Mouse (Mus musculus) intestine, embryonic 14.5 days (tissue): ENCODE data around the gene Aldh3a2. TPM values are rescaled to one million over a fixed set of nuclear protein-coding genes. Genes with fewer than 3 reads are reported as not detected.
"Not testable (repeated sequence)": the region's sequence is repeated elsewhere in the genome, so short reads cannot be mapped to it uniquely, and the experiment has no call there.

Experiments
- ATAC-seq: fragments of 200-750 bp; cut with Nextera tagmentation; replicated peaks from 2 replicates; pipeline ENCODE4 v1.8.0; 2017; ENCODE audit warnings: low read depth, moderate number of reproducible peaks, moderate TSS enrichment, moderate library complexity; ENCODE audit not compliant: low FRiP score, low TSS enrichment
- DNase-seq: peaks from one replicate; pipeline ENCODE4 v3.0.0-alpha.2; 2018; ENCODE audit warnings: low spot score
- H3K27ac ChIP-seq: fragments of 300-500 bp; sonication (generic); 2 replicates; pipeline ENCODE4 v1.5.1; 2014; ENCODE audit warnings: low read depth, mild to moderate bottlenecking, control low read depth
- H3K27me3 ChIP-seq: fragments of 300-500 bp; sonication (generic); replicated peaks from 2 replicates; pipeline ENCODE4 v1.6.1; 2014; ENCODE audit warnings: low read length, control low read depth; ENCODE audit not compliant: control insufficient read depth, insufficient read depth
- H3K36me3 ChIP-seq: fragments of 300-500 bp; sonication (generic); 2 replicates; pipeline ENCODE4 v1.6.1; 2014; ENCODE audit warnings: low read length, control low read depth; ENCODE audit not compliant: control insufficient read depth, insufficient read depth
- H3K4me1 ChIP-seq: fragments of 300-500 bp; sonication (generic); replicated peaks from 2 replicates; pipeline ENCODE4 v1.6.1; 2014; ENCODE audit warnings: low read length, control low read depth, mixed read lengths; ENCODE audit not compliant: control insufficient read depth, insufficient read depth
- H3K4me2 ChIP-seq: fragments of 300-500 bp; sonication (generic); 2 replicates; pipeline ENCODE4 v1.6.1; 2014; ENCODE audit warnings: low read length
- H3K4me3 ChIP-seq: fragments of 300-500 bp; sonication (generic); 2 replicates; pipeline ENCODE4 v1.5.1; 2014; ENCODE audit warnings: low read depth, low read length, control low read depth, mixed read lengths
- H3K9ac ChIP-seq: fragments of 300-500 bp; sonication (generic); 2 replicates; pipeline ENCODE4 v1.6.1; 2014; ENCODE audit warnings: mild to moderate bottlenecking, low read length
- H3K9me3 ChIP-seq: fragments of 300-500 bp; sonication (generic); 2 replicates; pipeline ENCODE4 v1.6.1; 2016; ENCODE audit warnings: low read length, control low read depth; ENCODE audit not compliant: control insufficient read depth
- WGBS: fragments of 180-500 bp; shearing (Covaris S2); extraction: QIAGEN DNeasy Blood & Tissue Kit; methylation state at CpG from one replicate; pipeline ENCODE4 v1.1.7; 2014; 5-methylcytosine and 5-hydroxymethylcytosine counted together
- polyA plus RNA-seq: library from polyadenylated mRNA; unstranded; fragments of >200 nt; fragmentation: Nextera tagmentation; extraction: Ambion mirVana; gene quantifications from 2 replicates; pipeline ENCODE4 v1.2.1, GENCODE M21; 2014

Gene Aldh3a2
- polyA plus RNA-seq = 47.9 and 56.0 TPM in 2 replicates

DNA sequence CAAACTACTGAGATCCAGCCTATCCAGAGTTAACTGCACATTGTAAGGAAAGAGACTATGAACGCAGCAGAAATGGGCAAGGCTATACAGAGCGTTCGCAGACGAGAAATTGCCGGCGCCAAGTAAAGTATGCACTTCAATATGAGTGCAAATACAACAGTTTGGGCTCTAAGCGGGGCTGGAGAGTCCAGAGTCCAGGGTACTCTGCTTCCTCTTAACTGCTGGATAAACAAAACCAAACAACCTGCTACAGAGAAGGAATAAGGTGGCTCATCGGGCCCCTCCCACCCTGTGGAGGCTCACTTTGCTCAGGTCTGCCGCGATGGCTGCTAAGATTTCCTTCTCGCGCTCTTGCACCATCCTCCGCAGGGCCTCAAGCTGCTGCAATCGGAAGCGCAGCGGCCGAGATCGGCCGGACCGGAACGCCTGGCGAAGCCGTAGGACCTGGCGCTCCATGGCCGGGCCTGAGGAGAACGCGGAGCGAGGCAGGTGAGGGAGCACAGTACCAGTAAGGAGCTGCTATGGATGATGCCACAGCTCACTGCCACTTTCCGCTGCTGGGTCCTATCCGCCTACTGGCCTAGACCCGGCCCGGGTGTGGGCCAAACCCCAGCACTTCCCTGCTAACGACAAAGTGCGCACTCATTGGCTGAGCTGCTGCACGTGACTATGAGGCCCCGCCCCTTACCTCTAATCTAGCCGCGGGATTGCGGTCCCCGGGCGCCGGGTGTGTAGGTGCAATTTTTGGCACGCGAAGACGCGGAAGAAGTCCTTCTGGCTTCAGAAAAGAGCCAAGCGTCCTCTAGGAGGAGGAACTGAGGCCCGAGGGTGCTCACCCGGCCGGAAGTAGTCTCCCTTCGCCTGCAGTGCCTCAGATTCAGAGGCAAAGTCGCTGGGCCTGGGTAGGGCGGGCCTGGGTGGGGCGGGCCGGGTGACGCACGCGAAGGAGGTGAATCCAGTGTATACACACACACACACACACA, at the start of gene Aldh3a2:
Gene Aldh3a2, minus strand, starts transcription at position 914 of the 983 bp plus-strand sequence.
- Histone ChIP-seq H3K4me2 (peak within 1 kb of the TSS; percentile 67), H3K36me3 (peaks cover 24% of the 10 kb centered on the region), H3K4me1 (no peaks in the 10 kb centered on the region), H3K4me3 (peak within 1 kb of the TSS; percentile 52), H3K27ac (peak within 1 kb of the TSS; percentile 98), H3K9ac (peak within 1 kb of the TSS; percentile 75), H3K27me3 (no peaks in the 10 kb centered on the region), H3K9me3 (no peaks in the 10 kb centered on the region)
- ATAC-seq (peak; percentile 100), DNase-seq (peak; percentile 96)
- WGBS = under 1% methylated on average over 57 of the region's 58 CpGs

DNA sequence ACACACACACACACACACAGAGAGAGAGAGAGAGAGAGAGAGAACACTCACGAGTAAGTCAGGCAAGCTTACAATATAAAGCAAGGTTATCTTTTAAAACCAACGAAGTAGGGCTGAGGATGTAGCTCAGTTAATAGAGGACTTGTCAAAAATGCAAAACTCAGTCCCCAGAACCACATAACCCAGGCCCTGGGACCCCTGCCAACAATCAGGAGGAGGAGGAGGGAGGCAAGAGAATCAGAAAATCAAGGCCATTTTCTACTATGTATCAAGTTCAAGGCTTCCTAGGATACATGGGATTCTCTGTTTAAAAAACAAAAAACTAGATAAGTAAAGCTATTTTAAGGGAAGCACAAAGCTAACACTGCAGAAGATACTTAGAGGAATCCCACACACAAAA, 49.6 kb upstream of the Aldh3a2 start:
- 38% methylated on average over 2 of the region's 2 CpGs for WGBS

DNA sequence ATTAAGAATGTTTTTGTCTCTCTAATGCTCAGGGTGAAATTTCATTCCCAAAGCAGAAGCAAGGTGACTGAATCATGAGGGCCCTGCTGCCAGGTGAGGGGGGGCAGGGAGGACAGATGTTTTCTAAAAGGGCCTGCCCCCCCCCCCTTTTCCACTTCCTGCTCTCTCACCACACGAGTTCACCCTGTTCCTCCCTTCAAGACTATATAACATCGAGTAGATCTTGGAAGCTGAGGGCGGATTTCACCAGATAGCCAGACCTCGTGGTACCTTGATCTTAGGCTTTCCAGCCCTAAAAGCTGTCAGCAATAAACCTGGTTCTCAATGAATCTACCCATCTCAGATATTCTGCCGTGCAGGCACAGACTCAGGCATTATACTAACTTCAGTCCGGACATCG, 43.1 kb upstream of the Aldh3a2 start:
- WGBS = 56% methylated on average over 7 of the region's 7 CpGs
- Histone ChIP-seq H3K4me1 (no peaks in the 10 kb centered on the region), H3K4me3 (no peak overlapping the region)

More for the DNA sequence above, 49.6 kb upstream of the Aldh3a2 start:
- no peak overlapping the region for H3K4me3 ChIP-seq
- no peak for ATAC-seq
- no peak overlapping the region for H3K9ac ChIP-seq
- H3K27ac ChIP-seq = no peak overlapping the region
- H3K4me1 ChIP-seq = no peaks in the 10 kb centered on the region
- no peaks in the 10 kb centered on the region for H3K27me3 ChIP-seq
- no peak overlapping the region for H3K4me2 ChIP-seq
- no peak for DNase-seq
- H3K9me3 ChIP-seq = no peaks in the 10 kb centered on the region
- H3K36me3 ChIP-seq = no peaks in the 10 kb centered on the region

DNA sequence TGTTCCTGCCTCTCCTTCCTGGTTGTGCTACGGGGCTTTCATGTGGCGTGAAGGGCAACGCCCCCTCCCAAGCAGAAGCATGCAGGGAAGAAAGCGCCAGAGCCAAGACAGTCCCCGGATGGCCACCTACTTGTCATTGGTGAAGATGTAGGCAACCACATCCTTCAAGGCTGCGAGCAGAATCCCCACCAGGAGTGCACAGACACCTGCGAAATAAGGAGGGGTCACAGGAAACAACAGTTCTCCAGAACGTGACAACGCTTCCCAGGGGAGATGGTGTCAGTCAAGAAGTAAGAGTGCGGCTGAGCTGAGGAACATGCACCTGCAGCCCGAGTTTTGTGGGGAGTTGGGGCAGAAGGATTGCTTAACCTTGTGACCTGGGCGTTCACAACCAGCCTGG, 42.6 kb upstream of the Aldh3a2 start:
- ATAC-seq = no peak
- Histone ChIP-seq H3K36me3 (no peaks in the 10 kb centered on the region), H3K9me3 (no peaks in the 10 kb centered on the region), H3K4me2 (no peak overlapping the region), H3K27ac (no peak overlapping the region), H3K27me3 (no peaks in the 10 kb centered on the region), H3K9ac (no peak overlapping the region), H3K4me3 (no peak overlapping the region), H3K4me1 (no peaks in the 10 kb centered on the region)
- no peak for DNase-seq
- 64% methylated on average over 12 of the region's 12 CpGs for WGBS

More for the DNA sequence above, 43.1 kb upstream of the Aldh3a2 start:
- H3K4me2 ChIP-seq = no peak overlapping the region
- H3K36me3 ChIP-seq = no peaks in the 10 kb centered on the region
- no peaks in the 10 kb centered on the region for H3K9me3 ChIP-seq
- DNase-seq (no peak), ATAC-seq (no peak)
- H3K9ac ChIP-seq = no peak overlapping the region
- no peaks in the 10 kb centered on the region for H3K27me3 ChIP-seq
- no peak overlapping the region for H3K27ac ChIP-seq

DNA sequence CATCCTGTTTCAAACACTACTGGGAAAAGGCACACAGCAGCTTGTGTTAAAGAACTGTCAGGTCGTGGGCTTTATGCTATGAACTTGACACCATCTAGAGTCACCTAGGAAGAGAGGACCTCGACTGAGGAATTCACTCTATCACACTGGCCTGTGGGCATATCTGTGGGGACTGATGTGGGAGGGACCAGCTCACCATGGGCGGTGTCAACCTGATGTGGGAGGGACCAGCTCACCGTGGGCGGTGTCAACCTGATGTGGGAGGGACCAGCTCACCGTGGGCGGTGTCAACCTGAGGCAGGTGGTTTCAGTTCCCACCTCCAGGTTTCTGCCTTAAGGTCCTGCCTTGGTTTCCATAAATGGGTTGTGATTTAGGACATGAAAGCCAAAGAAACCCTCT, 40.5 kb upstream of the Aldh3a2 start:
- Histone ChIP-seq H3K4me2 (no peak overlapping the region), H3K4me1 (no peaks in the 10 kb centered on the region), H3K27ac (no peak overlapping the region), H3K27me3 (no peaks in the 10 kb centered on the region), H3K9me3 (no peaks in the 10 kb centered on the region), H3K4me3 (no peak overlapping the region), H3K9ac (no peak overlapping the region), H3K36me3 (no peaks in the 10 kb centered on the region)
- WGBS = 45% methylated on average over 7 of the region's 7 CpGs
- no peak for DNase-seq
- ATAC-seq = no peak

DNA sequence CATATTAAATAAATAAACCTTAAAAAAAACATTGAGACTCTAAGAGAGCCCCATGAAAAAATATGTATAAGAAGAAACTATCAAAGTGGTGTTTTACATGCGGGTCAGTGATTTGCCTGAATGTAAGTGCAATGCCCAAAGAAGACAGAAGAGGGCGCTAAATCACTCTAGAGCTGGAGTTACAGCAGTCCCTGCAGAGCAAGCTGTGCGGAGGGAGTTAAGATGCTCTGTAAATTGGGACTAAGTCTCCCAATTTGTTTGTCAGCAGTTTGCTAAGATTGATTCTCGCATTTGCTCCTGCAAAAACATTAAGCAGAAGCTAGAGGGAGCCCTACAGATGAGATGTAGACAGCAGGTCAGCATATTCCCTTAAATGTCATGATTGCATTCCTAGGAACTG, 38.1 kb upstream of the Aldh3a2 start:
- no peak for DNase-seq
- no peak for ATAC-seq
- no peak overlapping the region for H3K9ac ChIP-seq
- no peak overlapping the region for H3K4me2 ChIP-seq
- H3K27ac ChIP-seq = no peak overlapping the region
- 74% methylated on average over 4 of the region's 4 CpGs for WGBS
- no peaks in the 10 kb centered on the region for H3K36me3 ChIP-seq
- no peak overlapping the region for H3K4me3 ChIP-seq
- H3K4me1 ChIP-seq = no peaks in the 10 kb centered on the region
- H3K27me3 ChIP-seq = no peaks in the 10 kb centered on the region
- H3K9me3 ChIP-seq = no peaks in the 10 kb centered on the region

DNA sequence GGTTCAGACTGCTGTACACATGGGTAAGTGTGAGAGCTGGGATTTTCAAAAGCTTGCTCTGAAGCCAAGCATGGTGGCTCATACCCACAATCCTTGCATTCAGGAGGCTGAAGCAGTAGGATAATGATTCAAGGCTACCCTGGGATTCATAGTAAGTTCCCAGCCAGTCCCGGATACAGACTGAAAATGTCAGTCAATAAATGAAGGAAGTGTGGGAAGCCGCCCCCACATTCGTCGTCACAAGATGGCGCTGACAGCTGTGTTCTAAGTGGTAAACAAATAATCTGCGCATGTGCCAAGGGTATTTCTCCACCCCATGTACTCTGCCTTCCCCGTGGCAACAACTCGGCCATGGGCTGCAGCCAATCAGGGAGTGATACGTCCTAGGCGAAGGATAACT, 37.3 kb upstream of the Aldh3a2 start:
- not testable (repeated sequence) for H3K27ac ChIP-seq, H3K4me3 ChIP-seq, H3K4me2 ChIP-seq, DNase-seq, H3K9me3 ChIP-seq, ATAC-seq, H3K4me1 ChIP-seq, H3K9ac ChIP-seq, H3K36me3 ChIP-seq, H3K27me3 ChIP-seq
- whole genome bisulfite sequencing = 98% methylated on average over 5 of the region's 10 CpGs

DNA sequence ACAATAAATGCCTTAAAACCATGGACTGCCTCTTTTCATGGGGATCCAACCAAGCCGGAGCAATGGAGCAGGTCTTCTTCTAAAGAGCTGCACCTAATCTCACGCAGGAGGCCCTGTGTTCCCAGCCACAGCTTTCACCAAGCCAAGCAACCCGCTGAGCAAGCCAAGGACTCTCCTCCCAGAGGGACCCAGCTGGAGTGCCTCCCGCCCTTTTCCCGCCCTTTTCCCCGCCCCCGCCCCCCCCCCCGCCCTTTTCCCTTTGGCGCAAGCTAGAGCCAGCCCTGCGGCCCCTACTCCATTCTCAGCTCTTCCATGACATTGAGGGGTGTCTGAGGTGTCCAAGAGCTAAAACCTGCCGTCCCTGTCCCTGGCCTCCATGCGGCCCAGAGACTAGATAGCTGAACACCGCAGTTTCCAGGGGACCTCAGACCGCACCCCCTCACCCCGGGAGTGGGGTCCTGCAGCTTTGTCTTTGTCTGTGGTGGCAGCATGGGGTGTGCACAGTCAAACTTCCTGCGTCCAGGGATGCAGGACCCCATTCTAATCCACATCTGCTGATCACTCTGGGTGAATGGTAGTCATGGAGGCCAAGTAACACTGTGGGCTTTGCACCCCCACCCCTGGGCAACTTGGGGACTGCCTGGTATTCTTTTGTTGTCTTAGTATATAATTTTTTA, 33.6 kb upstream of the Aldh3a2 start:
- DNase-seq = no peak
- peak overlapping the region; percentile 36 for H3K4me2 ChIP-seq
- WGBS = 27% methylated on average over 14 of the region's 16 CpGs

More for the DNA sequence above, 33.6 kb upstream of the Aldh3a2 start:
- no peaks in the 10 kb centered on the region for H3K9me3 ChIP-seq
- H3K27ac ChIP-seq = no peak overlapping the region
- no peaks in the 10 kb centered on the region for H3K4me1 ChIP-seq
- no peaks in the 10 kb centered on the region for H3K36me3 ChIP-seq
- H3K4me3 ChIP-seq = no peak overlapping the region
- no peaks in the 10 kb centered on the region for H3K27me3 ChIP-seq
- peak; percentile 60; the same call in 1 of the 2 replicates for ATAC-seq
- no peak overlapping the region for H3K9ac ChIP-seq
